Mouse (Mus musculus): ENCODE measurements around the gene Dennd5a.
A peak's percentile ranks its signal among the peaks of the same experiment; 100 is the strongest.

Gene Dennd5a

GRCm38 (mm10) chr7:109967805-109968579 lies 7.7 kb upstream of the Dennd5a start:
- peak; percentile 41; the same call in 1 of the 2 replicates for ATAC-seq (ENCODE audit: insufficient number of reproducible peaks, low FRiP score, low TSS enrichment)

GRCm38 (mm10) chr7:109965658-109966057 lies 5.4 kb upstream of the Dennd5a start:
- no peak for ATAC-seq (ENCODE audit: insufficient number of reproducible peaks, low FRiP score, low TSS enrichment)

GRCm38 (mm10) chr7:109963707-109964106 lies 3.4 kb upstream of the Dennd5a start:
- ATAC-seq (ENCODE audit: insufficient number of reproducible peaks, low FRiP score, low TSS enrichment) = no peak

DNA sequence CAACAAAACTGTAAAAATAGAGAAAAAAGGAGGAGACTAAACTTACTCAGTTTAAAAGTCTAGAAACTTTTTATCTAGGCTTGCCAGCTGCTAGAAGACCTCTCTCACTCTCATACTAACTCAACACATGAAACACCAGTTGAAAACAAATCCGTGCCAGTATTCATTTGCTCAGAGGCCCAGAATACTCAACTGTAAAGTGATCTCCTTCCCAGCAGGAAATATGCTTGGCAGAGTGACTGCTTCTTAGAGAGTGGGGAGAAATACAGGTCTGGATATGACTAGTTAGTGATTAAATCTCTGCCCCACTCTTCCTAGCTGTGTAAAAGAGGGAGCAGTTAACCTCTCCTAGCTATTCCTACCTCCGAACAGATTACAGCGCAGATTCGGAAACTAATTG lies 2.3 kb upstream of the Dennd5a start:
- ATAC-seq (ENCODE audit: insufficient number of reproducible peaks, low FRiP score, low TSS enrichment) = no peak

DNA sequence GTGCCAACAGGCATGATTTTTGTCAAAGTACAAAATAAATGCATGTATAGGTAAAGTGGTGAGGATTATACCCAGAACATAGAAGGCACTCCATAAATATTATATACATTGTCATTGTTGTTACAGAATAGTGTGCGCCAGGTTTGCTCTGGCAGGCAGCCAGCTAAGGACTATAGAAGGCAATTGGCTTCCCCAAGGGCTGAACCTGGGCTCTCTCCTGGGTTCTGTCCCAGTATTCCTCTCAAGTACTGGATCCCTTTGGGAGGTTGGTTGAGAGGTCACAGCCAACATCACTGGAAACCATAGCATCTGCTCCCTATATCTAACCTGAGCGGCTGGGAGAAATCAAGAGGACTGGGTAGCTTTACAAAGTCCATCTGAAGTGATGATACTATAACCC lies 1.3 kb upstream of the Dennd5a start:
- ATAC-seq (ENCODE audit: insufficient number of reproducible peaks, low FRiP score, low TSS enrichment) = no peak

GRCm38 (mm10) chr7:109960613-109961154 lies 414 bp upstream of the Dennd5a start:
- no peak for ATAC-seq (ENCODE audit: insufficient number of reproducible peaks, low FRiP score, low TSS enrichment)

DNA sequence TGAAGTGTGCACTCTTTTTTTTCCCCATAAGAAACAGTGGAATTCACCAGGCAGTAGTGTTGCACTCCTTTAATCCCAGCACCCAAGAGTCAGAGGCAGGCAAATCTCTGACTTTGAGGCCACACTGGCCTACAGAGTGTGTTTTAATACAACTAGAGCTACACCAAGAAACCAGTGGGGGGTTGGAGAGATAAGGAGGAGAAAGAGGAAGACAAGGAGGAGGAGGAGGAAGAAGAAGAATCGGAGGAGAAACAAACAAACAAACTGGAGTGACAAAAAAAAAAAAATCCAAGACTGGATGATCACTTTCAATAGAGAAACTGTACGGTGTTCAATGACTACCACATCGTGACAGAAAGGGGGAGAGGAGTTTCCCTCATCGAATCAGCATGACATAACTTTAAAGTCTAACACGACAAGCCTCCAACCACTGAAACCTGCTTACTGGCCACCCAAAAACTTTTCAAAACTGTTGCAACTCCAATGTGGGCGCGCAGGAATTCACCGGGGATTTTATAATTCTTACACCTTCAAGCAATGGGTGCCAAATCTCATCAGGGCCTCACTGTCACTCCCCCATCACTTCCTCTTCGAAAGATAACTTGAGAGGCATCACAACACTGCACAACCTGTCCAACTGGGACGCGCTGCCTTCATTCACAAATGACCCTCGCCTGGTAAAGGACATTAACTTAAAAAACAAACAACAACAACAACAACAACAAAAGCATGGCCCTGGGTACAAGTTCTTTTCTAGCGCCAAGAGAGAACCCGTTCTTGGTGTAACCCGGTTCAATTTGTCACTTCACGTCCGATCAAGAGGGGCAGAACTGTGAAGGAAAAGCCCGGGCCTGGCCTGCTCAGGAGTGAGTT lies 1.2 kb downstream of the Dennd5a start:
- ATAC-seq (ENCODE audit: insufficient number of reproducible peaks, low FRiP score, low TSS enrichment) = no peak

DNA sequence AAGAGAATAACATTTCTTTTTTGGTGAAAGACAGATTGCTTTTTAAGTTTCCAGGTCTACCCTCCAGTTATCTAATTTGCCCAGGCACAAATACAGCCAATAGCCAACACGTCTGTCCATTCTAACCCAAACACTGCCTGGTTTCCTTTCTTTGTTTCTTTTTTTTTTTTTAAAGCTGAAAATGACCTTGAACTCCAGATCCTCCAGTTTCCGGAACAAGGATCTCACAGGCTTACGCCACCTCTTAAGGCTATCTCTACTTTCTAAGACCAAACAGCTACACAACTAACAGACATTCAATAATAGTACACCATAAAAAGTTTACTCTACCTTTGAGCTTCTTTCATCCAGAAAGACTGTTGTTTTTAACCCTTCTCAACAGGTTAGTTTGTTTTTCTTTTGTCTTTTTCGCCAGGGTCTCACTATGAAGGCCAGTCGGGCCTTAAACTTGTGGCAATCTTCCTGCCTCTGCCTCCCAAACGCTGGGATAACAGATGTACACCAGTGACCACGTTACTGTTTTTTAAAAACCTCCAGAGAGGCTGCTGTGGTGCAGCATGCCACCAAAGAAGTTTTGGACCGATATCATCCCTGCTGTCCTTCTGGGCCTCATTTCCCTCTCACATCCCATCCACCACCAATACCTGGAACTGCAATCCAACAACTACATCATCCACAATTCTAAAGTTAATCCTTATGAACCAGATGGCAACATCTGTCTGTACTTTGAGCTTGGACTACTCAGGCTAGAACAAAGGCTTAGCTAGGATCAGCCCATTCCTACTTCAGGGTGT lies 2.1 kb downstream of the Dennd5a start:
- ATAC-seq (ENCODE audit: insufficient number of reproducible peaks, low FRiP score, low TSS enrichment) = no peak

GRCm38 (mm10) chr7:109954622-109955401 lies 5.5 kb downstream of the Dennd5a start:
- ATAC-seq (ENCODE audit: insufficient number of reproducible peaks, low FRiP score, low TSS enrichment) = no peak

DNA sequence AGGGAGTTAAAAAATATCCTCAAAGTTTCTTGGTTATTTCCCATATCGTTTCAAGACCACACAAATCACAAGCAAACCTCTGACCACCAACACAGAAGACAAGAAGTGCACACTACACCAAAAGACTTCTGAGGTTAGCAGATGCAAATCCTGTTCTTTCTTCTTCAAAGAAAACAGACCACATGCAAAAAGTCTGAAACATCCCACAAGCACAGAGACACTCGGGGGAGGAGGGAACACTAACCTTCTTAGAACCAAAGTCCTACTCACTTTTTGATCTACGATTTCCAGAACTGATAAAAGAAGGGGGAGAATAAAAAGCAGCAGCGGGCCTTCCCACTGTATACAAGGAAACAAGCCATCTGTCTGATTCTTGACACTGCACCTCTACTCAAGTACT lies 9.0 kb downstream of the Dennd5a start:
- no peak for ATAC-seq (ENCODE audit: insufficient number of reproducible peaks, low FRiP score, low TSS enrichment)

DNA sequence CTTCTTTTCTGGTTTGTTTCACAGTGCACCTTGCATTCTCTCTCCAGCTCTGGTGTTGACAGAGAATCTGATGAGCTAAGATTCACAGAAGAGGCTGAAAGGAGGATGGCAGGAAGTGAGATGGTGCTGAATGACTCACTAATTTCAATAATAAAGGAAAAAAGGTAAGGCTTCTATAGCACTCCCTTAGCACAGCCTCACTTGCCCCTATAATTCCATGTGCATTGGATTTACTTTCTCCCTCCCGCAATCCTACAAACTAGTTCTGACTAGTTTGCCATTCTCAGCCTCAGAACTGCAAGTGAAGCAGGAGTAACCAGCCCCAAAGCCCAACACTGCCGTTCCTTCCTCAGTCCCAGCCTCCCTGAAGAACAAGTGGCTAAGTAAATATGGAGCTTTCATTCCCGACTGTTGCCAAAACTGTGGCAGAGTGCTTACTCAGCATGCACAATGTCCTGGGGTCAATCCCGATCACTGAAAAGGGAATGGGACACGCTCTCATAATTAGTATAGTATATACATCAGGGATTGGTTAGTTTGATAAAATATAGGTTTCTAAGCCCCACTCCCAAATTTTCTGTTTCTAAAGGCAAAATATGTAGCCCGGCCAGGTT lies 15.7 kb downstream of the Dennd5a start:
- no peak for ATAC-seq (ENCODE audit: insufficient number of reproducible peaks, low FRiP score, low TSS enrichment)

DNA sequence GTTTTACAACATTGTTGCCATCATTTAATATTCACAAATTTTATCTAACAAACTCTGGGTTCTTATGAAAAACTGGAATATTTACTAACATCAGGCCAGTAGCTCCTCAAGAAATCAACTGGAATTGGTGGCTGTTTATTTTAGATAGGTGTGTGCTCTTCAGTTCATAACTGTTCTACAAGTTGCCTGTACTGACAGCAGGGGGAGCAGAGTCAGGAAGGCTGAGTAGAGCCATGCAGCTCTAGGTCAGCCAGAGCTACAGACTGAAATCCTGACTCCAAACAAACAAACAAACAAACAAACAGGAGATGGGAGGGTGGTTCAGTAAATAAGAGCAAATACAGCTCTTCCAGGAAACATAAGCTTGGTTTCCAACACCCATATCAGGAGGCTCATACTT lies 30.6 kb downstream of the Dennd5a start:
- ATAC-seq (ENCODE audit: insufficient number of reproducible peaks, low FRiP score, low TSS enrichment) = no peak

GRCm38 (mm10) chr7:109928365-109928764 lies 31.9 kb downstream of the Dennd5a start:
- no peak for ATAC-seq (ENCODE audit: insufficient number of reproducible peaks, low FRiP score, low TSS enrichment)

DNA sequence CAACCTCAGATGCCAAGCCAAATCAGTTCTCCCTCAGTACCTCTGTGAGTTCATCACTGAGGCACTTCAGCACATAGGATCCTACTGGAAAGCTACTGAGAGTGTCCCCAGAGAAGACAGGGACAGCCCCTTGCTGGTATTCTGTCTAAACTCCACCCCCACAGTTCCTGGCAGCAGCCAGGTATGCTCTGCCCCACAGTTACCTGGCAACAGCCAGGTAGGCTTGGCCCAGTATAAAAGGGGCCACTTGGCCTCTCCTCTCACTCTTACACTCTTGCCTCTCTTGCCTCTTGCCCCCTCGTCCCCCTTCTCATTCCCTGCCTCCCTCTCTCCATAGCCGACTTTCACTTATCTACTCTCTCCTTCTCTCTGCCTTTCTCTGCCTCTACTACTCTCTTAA lies 35.3 kb downstream of the Dennd5a start:
- 0 out of 2 replicates have a peak, but pooled peaks have one; percentile 20 for ATAC-seq (ENCODE audit: insufficient number of reproducible peaks, low FRiP score, low TSS enrichment)

DNA sequence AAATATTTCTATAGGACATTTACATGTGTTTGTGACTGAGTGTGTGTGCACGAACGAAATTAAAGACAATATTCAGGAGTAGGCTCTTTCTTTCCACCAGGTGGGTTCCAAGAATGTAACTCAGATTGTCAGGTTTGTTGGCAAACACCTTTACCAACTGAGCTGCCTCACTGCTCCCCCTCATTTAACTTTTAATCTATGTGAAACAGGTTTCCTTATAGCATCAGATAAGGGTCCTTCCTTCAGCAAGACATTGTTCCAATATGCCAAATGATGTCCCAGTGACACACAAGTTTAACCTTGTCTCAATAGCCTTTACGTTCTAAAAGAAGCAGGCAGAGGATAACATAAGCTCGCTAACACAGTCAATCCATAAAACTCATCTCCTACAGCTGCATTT lies 37.4 kb downstream of the Dennd5a start:
- no peak for ATAC-seq (ENCODE audit: insufficient number of reproducible peaks, low FRiP score, low TSS enrichment)

- ATAC-seq (ENCODE audit: insufficient number of reproducible peaks, low FRiP score, low TSS enrichment) = no peak
These were observed 54.1 kb downstream of the Dennd5a start for GRCm38 (mm10) chr7:109906165-109906564.

DNA sequence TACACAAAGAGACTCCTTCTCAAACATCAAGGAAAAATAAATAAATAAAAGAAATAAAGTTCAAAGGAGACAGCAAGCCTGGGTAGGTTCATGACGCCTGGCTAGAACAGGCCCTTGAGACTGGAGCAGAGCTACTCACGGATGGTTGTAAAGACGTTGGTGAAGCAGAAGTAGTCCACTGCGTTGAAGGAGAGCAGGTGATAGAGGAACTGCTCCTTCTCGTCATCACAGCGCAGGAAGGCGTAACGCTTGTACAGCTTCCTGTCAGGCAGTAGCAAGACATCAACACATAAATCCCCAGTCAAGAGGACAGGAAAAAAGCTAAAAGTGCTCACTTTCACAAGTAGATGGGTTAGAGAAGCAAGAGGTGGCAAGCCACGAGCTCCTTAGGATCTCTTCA lies 59.3 kb downstream of the Dennd5a start:
- ATAC-seq (ENCODE audit: insufficient number of reproducible peaks, low FRiP score, low TSS enrichment) = no peak

DNA sequence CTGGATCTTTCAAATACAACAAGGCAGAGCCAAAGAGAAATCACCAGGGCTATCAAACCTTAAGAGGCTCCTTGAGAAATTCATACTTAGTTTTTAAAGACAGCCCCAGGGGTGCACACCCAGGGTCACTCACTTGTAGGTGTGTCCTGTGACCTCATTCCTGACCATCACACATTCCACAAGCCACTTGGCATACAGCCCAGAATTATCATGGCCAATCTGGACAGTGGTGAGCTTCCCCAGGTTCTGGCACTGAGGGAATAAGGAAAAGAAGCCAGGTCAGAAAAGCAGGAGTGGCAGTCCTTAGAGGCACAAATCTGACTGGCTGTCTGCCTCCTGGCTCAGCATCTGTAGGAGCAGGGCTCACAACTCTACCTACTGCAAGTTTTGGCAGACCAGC lies 61.4 kb downstream of the Dennd5a start:
- no peak for ATAC-seq (ENCODE audit: insufficient number of reproducible peaks, low FRiP score, low TSS enrichment)

DNA sequence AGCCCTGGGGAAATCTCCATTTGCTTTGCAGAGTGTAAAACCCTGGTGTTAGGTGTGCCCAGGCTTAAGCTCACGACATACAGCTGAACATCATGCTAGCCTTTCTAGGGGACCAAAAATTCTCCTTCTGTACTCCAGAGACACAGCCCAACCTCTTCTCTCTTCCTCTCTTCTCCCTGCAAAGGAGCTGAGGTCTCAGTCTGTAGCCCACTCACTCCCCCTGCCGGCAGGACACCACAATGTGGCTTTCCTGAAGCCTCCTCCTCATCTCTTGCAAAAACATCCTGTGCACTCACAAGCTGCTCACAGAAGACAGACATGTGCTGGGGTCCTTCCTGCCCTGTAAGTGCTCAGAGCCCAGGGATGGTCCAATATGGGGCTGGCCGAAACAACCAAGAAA lies 67.7 kb downstream of the Dennd5a start:
- peak; percentile 55; the same call in 1 of the 2 replicates for ATAC-seq (ENCODE audit: insufficient number of reproducible peaks, low FRiP score, low TSS enrichment)
